Mouse (Mus musculus): ENCODE results near the gene Pnkp. TPM values are rescaled to one million over a fixed set of nuclear protein-coding genes. Genes with fewer than 3 reads are reported as not detected.

Pnkp gene
- polyA plus RNA-seq, 1 experiment from 2014 or later, result 40.2 TPM

DNA sequence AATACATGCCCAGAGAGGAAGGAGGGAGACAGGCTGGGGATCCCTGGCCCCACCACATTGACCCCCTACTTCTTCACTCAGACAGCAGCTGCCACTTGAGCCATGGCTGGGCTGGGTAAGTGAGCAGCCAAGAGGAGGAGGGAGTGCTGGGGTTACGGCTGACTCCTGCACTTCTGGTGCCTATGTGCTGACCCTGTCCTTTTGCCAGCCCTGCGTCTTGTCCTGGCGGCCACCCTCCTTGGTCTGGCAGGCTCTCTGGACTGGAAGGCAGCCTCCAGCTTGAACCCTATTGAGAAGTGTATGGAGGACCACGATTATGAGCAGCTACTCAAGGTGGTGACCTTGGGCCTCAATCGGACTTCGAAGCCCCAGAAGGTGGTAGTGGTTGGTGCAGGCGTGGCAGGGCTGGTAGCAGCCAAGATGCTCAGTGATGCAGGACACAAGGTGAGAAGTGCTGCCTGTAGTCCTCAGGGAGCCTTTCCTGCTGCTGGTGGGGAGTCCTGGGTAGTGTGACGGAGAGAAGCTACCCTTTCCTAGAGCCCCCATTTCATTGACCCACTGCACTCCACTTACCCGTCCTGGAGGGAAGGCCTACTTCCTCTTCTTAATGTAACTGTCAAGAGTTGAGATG is 20.4 kb upstream of the Pnkp start:
- Histone ChIP-seq H3K27me3 (ENCODE audit: insufficient read depth, poor library complexity, severe bottlenecking) (peaks cover 40% of the 10 kb centered on the region), H3K4me3 (no peak overlapping the region), H3K4me1 (replicated peaks) (peaks cover 16% of the 10 kb centered on the region), H3K36me3 (peaks cover 34% of the 10 kb centered on the region), H3K9me3 (no peaks in the 10 kb centered on the region), H3K27ac (no peak overlapping the region)
- no peak for DNase-seq (ENCODE audit: low spot score)
- WGBS, result 81% methylated on average over 9 of the region's 9 CpGs

DNA sequence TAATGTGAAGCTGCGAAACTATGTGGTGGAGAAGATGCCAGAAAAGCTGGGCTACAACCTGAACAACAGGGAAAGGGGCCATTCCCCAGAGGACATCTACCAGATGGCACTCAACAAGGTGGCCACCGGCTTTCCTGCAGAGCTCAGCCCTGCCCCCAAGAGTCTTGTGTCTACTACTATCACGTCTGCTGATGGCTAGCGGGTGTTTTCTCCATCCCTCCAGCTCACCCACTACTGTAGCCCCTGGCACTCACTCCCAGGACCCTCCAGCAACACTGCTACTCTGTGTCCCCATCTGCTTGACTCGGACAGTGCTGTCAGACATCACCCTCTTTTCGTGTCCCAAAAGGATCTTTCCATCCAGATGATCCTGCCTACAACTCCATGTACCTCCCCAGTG is 18.9 kb upstream of the Pnkp start:
- H3K4me3 ChIP-seq, result no peak overlapping the region
- H3K27me3 ChIP-seq (ENCODE audit: insufficient read depth, poor library complexity, severe bottlenecking), result peaks cover 51% of the 10 kb centered on the region
- H3K36me3 ChIP-seq, result peaks cover 38% of the 10 kb centered on the region
- 83% methylated on average over 6 of the region's 6 CpGs for WGBS
- DNase-seq (ENCODE audit: low spot score), result no peak
- H3K27ac ChIP-seq, result no peak overlapping the region
- peaks cover 16% of the 10 kb centered on the region for H3K4me1 ChIP-seq (replicated peaks)
- no peaks in the 10 kb centered on the region for H3K9me3 ChIP-seq

DNA sequence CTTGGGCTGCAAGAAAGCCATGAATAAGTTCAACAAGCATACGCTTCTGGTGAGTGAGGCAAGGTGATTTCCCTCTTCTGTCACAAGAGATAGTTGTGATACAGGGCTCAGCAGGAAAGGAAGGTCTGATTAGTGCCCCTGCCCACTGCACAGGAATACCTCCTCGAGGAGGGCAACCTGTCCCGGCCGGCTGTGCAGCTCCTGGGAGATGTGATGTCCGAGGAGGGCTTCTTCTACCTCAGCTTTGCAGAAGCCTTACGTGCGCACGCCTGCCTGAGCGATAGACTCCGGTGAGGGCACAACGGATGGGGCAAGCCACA is 17.8 kb upstream of the Pnkp start:
- WGBS, result 28% methylated on average over 11 of the region's 11 CpGs
- Histone ChIP-seq H3K4me3 (peak overlapping the region; percentile 47), H3K27ac (peak overlapping the region; percentile 70; the same call in 1 of the 2 replicates), H3K27me3 (ENCODE audit: insufficient read depth, poor library complexity, severe bottlenecking) (peaks cover 51% of the 10 kb centered on the region), H3K36me3 (peaks cover 49% of the 10 kb centered on the region), H3K9me3 (no peaks in the 10 kb centered on the region), H3K4me1 (replicated peaks) (peaks cover 16% of the 10 kb centered on the region)
- no peak for DNase-seq (ENCODE audit: low spot score)

DNA sequence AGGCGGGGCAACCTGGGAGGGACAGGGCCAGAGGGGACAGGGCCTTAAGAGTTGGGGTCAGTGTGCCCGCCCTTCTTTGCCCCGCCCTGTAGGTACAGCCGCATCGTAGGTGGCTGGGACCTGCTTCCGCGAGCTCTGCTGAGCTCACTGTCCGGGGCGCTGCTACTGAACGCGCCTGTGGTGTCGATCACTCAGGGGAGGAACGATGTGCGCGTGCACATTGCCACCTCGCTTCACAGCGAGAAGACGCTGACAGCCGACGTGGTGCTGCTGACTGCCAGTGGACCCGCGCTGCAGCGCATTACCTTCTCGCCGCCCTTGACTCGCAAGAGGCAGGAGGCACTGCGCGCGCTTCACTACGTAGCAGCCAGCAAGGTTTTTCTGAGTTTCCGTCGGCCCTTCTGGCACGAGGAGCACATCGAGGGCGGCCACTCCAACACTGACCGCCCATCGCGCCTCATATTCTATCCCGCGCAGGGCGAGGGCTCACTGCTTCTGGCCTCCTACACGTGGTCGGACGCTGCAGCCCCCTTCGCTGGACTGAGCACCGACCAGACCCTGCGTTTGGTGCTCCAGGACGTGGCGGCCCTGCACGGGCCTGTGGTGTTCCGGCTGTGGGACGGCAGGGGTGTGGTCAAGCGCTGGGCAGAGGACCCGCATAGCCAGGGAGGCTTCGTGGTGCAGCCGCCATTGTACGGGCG is 17.3 kb upstream of the Pnkp start:
- Histone ChIP-seq H3K36me3 (peaks cover 54% of the 10 kb centered on the region), H3K27ac (peak overlapping the region; percentile 70), H3K4me3 (peak overlapping the region; percentile 47), H3K4me1 (replicated peaks) (peaks cover 16% of the 10 kb centered on the region), H3K27me3 (ENCODE audit: insufficient read depth, poor library complexity, severe bottlenecking) (peaks cover 51% of the 10 kb centered on the region), H3K9me3 (no peaks in the 10 kb centered on the region)
- WGBS, result 2% methylated on average over 58 of the region's 58 CpGs
- peak; percentile 51 for DNase-seq (ENCODE audit: low spot score)

DNA sequence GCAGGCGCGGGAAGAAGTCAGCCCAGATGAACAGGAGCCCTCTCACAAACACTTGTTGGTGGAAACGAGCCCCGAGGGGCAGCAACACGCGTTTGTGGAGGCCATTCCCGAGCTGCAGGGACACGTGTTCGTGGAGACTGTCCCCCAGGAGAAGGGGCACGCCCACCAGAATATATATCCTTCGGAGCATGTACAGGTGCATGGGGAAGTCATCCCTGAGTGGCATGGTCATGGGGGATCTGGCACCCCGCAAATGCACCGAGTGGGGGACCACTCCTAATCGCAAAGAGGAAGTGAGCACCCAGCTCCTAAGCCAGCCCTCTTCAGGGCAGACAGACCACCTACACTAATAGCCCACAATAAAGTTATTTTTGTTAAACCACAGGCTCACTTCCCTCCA is 16.5 kb upstream of the Pnkp start:
- Histone ChIP-seq H3K9me3 (no peaks in the 10 kb centered on the region), H3K36me3 (peaks cover 62% of the 10 kb centered on the region), H3K27me3 (ENCODE audit: insufficient read depth, poor library complexity, severe bottlenecking) (peaks cover 51% of the 10 kb centered on the region), H3K27ac (no peak overlapping the region), H3K4me3 (peak overlapping the region; percentile 47), H3K4me1 (replicated peaks) (peaks cover 16% of the 10 kb centered on the region)
- 59% methylated on average over 14 of the region's 14 CpGs for WGBS
- no peak for DNase-seq (ENCODE audit: low spot score)

DNA sequence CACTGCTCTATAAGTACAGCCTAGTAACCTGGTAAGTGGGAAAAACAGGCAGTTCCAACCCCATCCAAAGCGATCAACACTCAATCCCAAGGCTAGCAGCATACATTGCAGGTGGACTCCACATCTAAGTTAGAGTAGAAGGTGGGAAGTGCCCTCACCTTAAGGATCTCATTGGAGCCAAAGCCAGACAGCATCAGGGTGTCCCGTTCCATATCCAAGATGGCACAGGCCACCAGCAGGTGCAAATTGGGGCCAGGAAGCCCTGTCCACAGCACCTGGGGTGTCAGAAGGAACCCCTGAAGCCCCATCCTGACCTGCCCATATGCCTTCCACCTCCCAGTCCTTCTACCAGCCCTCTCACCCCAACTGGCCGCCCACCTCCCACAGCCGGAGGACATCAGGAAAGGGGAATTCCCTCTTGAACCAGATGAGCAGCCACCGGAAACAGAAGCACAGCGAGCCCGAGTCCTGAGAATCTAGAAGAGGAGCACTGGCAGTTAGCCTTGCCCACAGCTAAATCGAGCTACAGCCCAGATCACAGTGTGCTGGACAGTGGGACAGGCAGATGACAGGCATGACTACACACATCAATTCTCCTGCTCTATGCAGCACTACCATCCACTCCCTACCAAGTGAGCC is 15.0 kb upstream of the Pnkp start:
- no peak overlapping the region for H3K4me3 ChIP-seq

DNA sequence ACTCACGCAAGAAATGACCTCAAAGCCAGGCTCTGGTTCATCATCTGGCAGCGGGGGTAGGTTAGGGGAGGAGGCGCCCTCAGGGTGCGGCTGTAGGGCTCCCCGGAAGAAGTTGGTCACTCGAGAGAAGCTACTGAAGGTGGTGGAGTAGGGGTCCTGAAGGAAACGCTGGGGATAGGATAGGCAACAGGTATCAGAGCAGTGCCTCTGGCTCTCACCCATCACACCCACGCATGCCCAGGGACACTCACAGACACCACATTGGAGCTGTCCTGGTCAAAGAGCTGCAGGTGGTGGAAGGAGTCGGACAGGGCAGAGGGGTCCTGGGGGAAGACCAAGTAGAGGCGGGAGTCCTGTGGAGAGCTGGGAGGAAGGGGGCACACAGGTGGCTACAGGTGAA is 11.9 kb upstream of the Pnkp start:
- no peaks in the 10 kb centered on the region for H3K9me3 ChIP-seq
- peaks cover 21% of the 10 kb centered on the region for H3K4me1 ChIP-seq (replicated peaks)
- H3K4me3 ChIP-seq, result no peak overlapping the region
- no peak for DNase-seq (ENCODE audit: low spot score)
- H3K27me3 ChIP-seq (ENCODE audit: insufficient read depth, poor library complexity, severe bottlenecking), result peaks cover 26% of the 10 kb centered on the region
- 96% methylated on average over 10 of the region's 10 CpGs for WGBS
- H3K27ac ChIP-seq, result no peak overlapping the region
- H3K36me3 ChIP-seq, result peaks cover 69% of the 10 kb centered on the region

More for the DNA sequence above, 15.0 kb upstream of the Pnkp start:
- WGBS, result 86% methylated on average over 8 of the region's 8 CpGs
- H3K27me3 ChIP-seq (ENCODE audit: insufficient read depth, poor library complexity, severe bottlenecking), result peaks cover 51% of the 10 kb centered on the region
- no peak for DNase-seq (ENCODE audit: low spot score)
- H3K27ac ChIP-seq, result no peak overlapping the region
- peaks cover 77% of the 10 kb centered on the region for H3K36me3 ChIP-seq
- no peaks in the 10 kb centered on the region for H3K9me3 ChIP-seq
- H3K4me1 ChIP-seq (replicated peaks), result peaks cover 16% of the 10 kb centered on the region

DNA sequence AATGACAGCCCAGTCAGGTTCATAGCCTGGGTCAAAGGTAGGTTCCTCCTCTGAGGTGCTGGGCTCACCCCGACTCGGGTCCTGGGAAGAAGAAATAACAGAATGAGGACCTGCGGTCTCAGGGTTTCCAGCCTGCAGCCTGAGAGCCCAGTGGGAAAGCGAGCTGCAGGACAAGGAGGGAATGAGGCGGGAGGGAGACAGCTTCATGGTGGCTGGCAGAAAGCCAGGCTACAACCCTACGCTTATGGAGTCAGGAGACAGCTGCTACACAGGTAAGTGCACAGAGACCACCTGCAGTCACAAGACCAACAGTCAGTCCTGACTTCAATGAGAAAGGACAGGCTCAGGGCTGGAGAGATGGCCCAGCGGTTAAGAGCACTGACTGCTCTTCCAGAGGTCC is 10.1 kb upstream of the Pnkp start:
- 92% methylated on average over 7 of the region's 7 CpGs for WGBS
- Histone ChIP-seq H3K4me1 (replicated peaks) (peaks cover 34% of the 10 kb centered on the region), H3K36me3 (peaks cover 60% of the 10 kb centered on the region), H3K27ac (no peak overlapping the region), H3K4me3 (0 out of 2 replicates have a peak overlapping the region, but pooled peaks have one; percentile 4), H3K9me3 (no peaks in the 10 kb centered on the region), H3K27me3 (ENCODE audit: insufficient read depth, poor library complexity, severe bottlenecking) (peaks cover 8% of the 10 kb centered on the region; the same call in 1 of the 2 replicates)
- DNase-seq (ENCODE audit: low spot score), result no peak

DNA sequence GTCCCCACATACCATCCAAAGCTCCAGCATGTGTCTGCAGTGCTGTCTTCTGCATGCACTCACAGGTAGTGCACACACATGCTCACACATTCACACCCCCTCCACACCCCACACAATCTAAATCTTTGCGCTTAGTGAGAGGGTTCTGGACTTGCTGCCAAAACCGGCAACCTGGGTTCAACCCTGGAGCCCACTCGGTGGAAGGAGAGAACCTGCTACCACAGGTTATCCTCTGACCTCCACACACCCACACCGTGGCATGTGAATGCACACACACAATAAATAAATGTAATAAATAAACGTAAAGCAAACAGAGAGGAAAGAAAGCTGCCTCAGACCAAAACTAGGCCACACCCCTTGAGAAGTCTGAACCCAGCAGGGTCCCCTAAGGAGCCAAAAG is 9.2 kb upstream of the Pnkp start:
- Histone ChIP-seq H3K9me3 (no peaks in the 10 kb centered on the region), H3K27ac (peak overlapping the region; percentile 93; the same call in 1 of the 2 replicates), H3K36me3 (peaks cover 60% of the 10 kb centered on the region), H3K4me1 (replicated peaks) (peaks cover 39% of the 10 kb centered on the region), H3K4me3 (peak overlapping the region; percentile 72), H3K27me3 (ENCODE audit: insufficient read depth, poor library complexity, severe bottlenecking) (0 out of 2 replicates have a peak, but pooled peaks cover under 1% of the 10 kb centered on the region)
- no peak for DNase-seq (ENCODE audit: low spot score)
- WGBS, result 78% methylated on average over 5 of the region's 5 CpGs

DNA sequence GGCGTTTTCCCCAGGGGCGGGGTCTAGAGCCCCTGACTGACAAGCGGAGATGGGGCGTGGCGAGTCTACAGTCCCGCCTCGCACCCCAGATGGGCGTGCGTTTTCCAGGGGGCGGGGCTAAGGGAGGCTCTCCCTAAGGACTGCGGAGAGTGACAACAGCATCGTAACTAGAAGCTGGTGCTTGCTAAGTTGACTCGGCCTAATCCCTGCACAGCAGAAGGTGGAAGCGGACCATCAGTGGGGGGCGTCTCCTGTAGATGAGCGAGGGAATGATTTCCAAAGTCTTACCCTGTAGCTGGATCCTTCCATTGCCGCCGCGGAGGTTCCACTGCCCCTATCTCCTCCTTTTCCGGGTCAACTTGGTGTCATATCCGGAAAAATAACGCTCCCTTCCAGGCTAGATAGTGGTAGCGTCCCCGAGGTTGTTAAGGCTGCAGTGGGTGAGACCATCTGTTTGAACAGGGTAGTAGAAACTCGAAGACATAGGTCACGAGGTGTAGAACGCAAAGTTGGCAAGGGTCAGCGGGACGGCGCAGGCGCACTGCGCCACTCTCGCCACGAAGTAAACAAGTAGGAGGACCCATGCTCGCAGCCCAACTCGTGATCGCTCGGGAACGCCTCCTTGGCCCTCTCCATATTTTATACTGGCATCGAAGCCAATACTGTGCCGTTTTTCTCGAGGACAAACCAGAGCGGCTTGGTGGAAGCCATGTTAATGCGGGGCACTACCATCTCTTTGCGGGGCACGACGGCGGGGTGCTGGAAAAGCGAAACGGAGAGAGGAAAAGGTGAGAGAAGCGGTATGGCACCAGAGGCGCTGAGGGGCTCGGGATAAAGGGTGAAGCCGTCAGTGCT is 8.2 kb upstream of the Pnkp start, which contains the start of the genes Akt1s1 and Tbc1d17:
TSS of gene Akt1s1 (plus strand) at position 431 of the 855 bp plus-strand sequence.
TSS of gene Tbc1d17 (minus strand) at position 519 of the 855 bp plus-strand sequence.
- WGBS, result under 1% methylated on average over 54 of the region's 54 CpGs
- peak within 1 kb of the TSS; percentile 93 for H3K27ac ChIP-seq
- H3K4me1 ChIP-seq (replicated peaks), result peaks cover 50% of the 10 kb centered on the region
- H3K27me3 ChIP-seq (ENCODE audit: insufficient read depth, poor library complexity, severe bottlenecking), result no peaks in the 10 kb centered on the region
- H3K9me3 ChIP-seq, result no peaks in the 10 kb centered on the region
- peak within 1 kb of the TSS; percentile 72 for H3K4me3 ChIP-seq
- DNase-seq (ENCODE audit: low spot score), result peak; percentile 96
- peaks cover 60% of the 10 kb centered on the region for H3K36me3 ChIP-seq

DNA sequence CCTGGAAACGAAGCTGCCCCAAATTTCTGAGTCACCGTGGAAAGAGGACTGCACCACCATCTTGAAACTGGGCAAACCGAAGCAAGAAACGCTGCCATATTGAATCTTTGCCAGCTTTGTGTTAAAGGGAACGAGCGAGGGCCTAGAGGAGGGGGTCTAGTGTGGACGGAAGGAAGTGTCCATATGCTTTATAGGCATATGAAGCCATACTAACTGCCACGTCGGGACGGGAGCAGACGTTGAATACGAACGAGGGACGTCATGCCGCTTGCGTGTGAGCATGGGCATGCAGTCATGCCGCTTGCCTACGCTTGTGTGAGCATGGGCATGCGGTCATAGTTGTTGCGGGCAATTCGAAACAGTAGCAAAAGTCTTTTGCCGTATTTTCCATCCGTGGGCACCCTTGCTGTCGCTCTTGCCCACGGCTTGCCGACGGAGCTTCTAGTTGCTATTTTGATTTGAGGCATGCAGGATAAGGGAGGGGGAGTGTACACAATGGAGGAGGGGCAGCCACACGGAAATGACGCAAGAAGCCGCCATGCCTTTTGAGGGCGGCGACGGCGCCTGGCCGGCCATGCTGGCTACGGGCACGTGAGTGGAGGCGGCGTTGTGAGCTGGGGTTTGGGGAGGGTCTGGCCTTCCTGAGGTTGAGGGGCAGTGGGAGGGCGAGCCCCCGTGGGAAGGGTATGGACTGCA is 7.4 kb upstream of the Pnkp start:
- WGBS, result under 1% methylated on average over 41 of the region's 41 CpGs
- H3K27me3 ChIP-seq (ENCODE audit: insufficient read depth, poor library complexity, severe bottlenecking), result no peaks in the 10 kb centered on the region

DNA sequence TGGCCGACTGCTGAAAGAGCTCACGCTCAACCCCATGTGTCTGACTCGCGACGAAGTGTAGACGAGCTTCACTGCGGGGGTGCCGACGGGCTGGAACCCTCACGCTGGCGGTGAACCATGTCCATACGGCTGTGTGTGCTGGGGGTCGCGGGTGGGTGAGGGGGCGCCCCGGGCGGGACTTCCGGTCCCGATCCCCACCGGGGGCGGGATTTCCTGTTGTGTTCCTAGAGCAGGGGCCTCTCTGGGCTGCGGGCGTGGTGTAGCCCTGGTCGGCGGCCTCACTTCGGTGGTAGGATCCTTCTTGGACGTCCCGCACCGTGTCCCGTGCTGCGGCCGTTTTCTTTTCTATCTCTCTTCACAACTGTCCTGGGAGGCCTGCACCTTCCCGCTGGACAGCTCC is 6.8 kb upstream of the Pnkp start:
- H3K4me3 ChIP-seq, result peak overlapping the region; percentile 72
- H3K9me3 ChIP-seq, result no peaks in the 10 kb centered on the region
- H3K36me3 ChIP-seq, result peaks cover 46% of the 10 kb centered on the region
- peak; percentile 85 for DNase-seq (ENCODE audit: low spot score)
- under 1% methylated on average over 33 of the region's 33 CpGs for WGBS
- H3K27ac ChIP-seq, result peak overlapping the region; percentile 93
- peaks cover 63% of the 10 kb centered on the region for H3K4me1 ChIP-seq (replicated peaks)
- H3K27me3 ChIP-seq (ENCODE audit: insufficient read depth, poor library complexity, severe bottlenecking), result no peaks in the 10 kb centered on the region

More for the DNA sequence above, 7.4 kb upstream of the Pnkp start:
- DNase-seq (ENCODE audit: low spot score), result peak; percentile 90
- Histone ChIP-seq H3K9me3 (no peaks in the 10 kb centered on the region), H3K36me3 (peaks cover 52% of the 10 kb centered on the region), H3K27ac (peak overlapping the region; percentile 93), H3K4me1 (replicated peaks) (peaks cover 57% of the 10 kb centered on the region), H3K4me3 (peak overlapping the region; percentile 72)

Data from hindbrain, embryonic 10.5 days (tissue).